Mouse (Mus musculus) intestine, embryonic 14.5 days (tissue): Measurements from ENCODE around the gene Reep1. TPM values are rescaled to one million over a fixed set of nuclear protein-coding genes. Genes with fewer than 3 reads are reported as not detected.
A peak's percentile ranks its signal among the peaks of the same experiment; 100 is the strongest.

ENCODE experiments used
- ATAC-seq: fragments of 200-750 bp; cut with Nextera tagmentation; replicated peaks from 2 replicates; pipeline ENCODE4 v1.8.0; 2017; ENCODE audit warnings: low read depth, moderate number of reproducible peaks, moderate TSS enrichment, moderate library complexity; ENCODE audit not compliant: low FRiP score, low TSS enrichment
- DNase-seq: peaks from one replicate; pipeline ENCODE4 v3.0.0-alpha.2; 2018; ENCODE audit warnings: low spot score
- H3K27ac ChIP-seq: fragments of 300-500 bp; sonication (generic); 2 replicates; pipeline ENCODE4 v1.5.1; 2014; ENCODE audit warnings: low read depth, mild to moderate bottlenecking, control low read depth
- H3K27me3 ChIP-seq: fragments of 300-500 bp; sonication (generic); replicated peaks from 2 replicates; pipeline ENCODE4 v1.6.1; 2014; ENCODE audit warnings: low read length, control low read depth; ENCODE audit not compliant: control insufficient read depth, insufficient read depth
- H3K36me3 ChIP-seq: fragments of 300-500 bp; sonication (generic); 2 replicates; pipeline ENCODE4 v1.6.1; 2014; ENCODE audit warnings: low read length, control low read depth; ENCODE audit not compliant: control insufficient read depth, insufficient read depth
- H3K4me1 ChIP-seq: fragments of 300-500 bp; sonication (generic); replicated peaks from 2 replicates; pipeline ENCODE4 v1.6.1; 2014; ENCODE audit warnings: low read length, control low read depth, mixed read lengths; ENCODE audit not compliant: control insufficient read depth, insufficient read depth
- H3K4me2 ChIP-seq: fragments of 300-500 bp; sonication (generic); 2 replicates; pipeline ENCODE4 v1.6.1; 2014; ENCODE audit warnings: low read length
- H3K4me3 ChIP-seq: fragments of 300-500 bp; sonication (generic); 2 replicates; pipeline ENCODE4 v1.5.1; 2014; ENCODE audit warnings: low read depth, low read length, control low read depth, mixed read lengths
- H3K9ac ChIP-seq: fragments of 300-500 bp; sonication (generic); 2 replicates; pipeline ENCODE4 v1.6.1; 2014; ENCODE audit warnings: mild to moderate bottlenecking, low read length
- H3K9me3 ChIP-seq: fragments of 300-500 bp; sonication (generic); 2 replicates; pipeline ENCODE4 v1.6.1; 2016; ENCODE audit warnings: low read length, control low read depth; ENCODE audit not compliant: control insufficient read depth
- WGBS: fragments of 180-500 bp; shearing (Covaris S2); extraction: QIAGEN DNeasy Blood & Tissue Kit; methylation state at CpG from one replicate; pipeline ENCODE4 v1.1.7; 2014; 5-methylcytosine and 5-hydroxymethylcytosine counted together
- polyA plus RNA-seq: library from polyadenylated mRNA; unstranded; fragments of >200 nt; fragmentation: Nextera tagmentation; extraction: Ambion mirVana; gene quantifications from 2 replicates; pipeline ENCODE4 v1.2.1, GENCODE M21; 2014

Reep1 gene
- polyA plus RNA-seq, 1 experiment from 2014 or later, result 20.8 TPM

DNA sequence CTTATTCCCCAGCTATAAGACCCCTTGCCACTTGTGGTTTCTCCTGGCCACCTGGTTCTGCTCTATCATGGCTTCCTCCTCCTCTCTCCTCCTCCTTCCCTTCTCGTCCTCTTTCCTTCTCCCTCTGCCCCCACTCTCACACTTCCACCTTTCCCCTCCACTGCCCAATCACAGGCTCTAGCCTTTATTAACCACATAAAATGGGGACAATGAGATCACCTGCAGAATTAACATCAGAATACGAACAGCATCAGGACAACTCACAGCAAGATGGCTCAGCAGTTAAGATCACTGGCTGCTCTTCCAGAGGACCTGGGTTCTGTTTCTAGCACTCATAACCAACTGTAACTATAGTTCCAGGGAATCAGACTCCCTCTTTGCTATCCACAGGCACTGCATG is 72.5 kb downstream of the Reep1 start:
- WGBS, result 82% methylated on average over 2 of the region's 2 CpGs
- H3K36me3 ChIP-seq, result no peaks in the 10 kb centered on the region
- no peak overlapping the region for H3K9ac ChIP-seq
- no peak overlapping the region for H3K4me2 ChIP-seq
- no peak for DNase-seq
- H3K4me3 ChIP-seq, result no peak overlapping the region
- ATAC-seq, result no peak
- H3K27ac ChIP-seq, result no peak overlapping the region
- no peaks in the 10 kb centered on the region for H3K4me1 ChIP-seq
- H3K27me3 ChIP-seq, result no peaks in the 10 kb centered on the region
- H3K9me3 ChIP-seq, result no peaks in the 10 kb centered on the region

DNA sequence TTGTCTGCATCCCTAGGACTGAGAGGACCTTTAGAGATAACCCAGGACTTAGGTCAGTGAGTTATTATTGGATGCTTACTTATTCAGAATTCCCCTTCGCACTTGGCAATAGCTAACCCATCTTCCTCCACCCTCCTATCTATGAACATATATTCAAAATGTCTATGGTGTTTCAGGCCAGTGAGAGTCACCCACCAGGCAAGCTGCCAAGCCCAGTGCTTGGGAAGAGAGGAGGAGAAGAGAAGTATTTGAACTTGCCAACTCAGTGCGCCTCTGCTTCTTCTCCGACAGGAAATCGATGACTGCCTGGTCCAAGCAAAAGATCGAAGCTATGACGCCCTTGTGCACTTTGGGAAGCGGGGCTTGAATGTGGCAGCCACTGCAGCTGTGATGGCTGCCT is 73.1 kb downstream of the Reep1 start:
- H3K4me2 ChIP-seq, result no peak overlapping the region
- no peaks in the 10 kb centered on the region for H3K4me1 ChIP-seq
- no peaks in the 10 kb centered on the region for H3K27me3 ChIP-seq
- no peak for ATAC-seq
- no peak for DNase-seq
- no peak overlapping the region for H3K4me3 ChIP-seq
- H3K9ac ChIP-seq, result no peak overlapping the region
- no peaks in the 10 kb centered on the region for H3K9me3 ChIP-seq
- H3K36me3 ChIP-seq, result no peaks in the 10 kb centered on the region
- 87% methylated on average over 7 of the region's 7 CpGs for WGBS
- no peak overlapping the region for H3K27ac ChIP-seq

DNA sequence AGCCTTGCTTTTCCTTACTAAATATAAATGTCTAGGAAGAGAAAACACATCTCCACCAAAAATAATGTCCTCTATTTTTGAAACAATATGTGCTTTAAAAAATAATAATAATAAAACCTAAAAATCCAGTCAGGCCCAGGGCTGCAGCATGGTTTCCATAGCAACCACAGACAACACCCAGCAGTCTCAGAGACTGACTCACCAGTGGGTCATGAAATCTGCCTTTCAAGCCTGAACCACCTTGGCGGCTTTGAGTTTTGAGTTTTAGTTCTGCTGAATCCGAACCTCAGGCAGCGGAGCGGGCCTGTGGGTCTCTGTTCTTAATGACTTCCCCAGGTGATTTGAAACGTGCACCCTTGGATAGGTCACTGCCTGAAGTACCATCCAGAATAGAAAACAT is 75.8 kb downstream of the Reep1 start:
- Histone ChIP-seq H3K4me2 (no peak overlapping the region), H3K4me3 (no peak overlapping the region), H3K9me3 (no peaks in the 10 kb centered on the region), H3K36me3 (no peaks in the 10 kb centered on the region), H3K27ac (no peak overlapping the region), H3K4me1 (no peaks in the 10 kb centered on the region), H3K27me3 (no peaks in the 10 kb centered on the region), H3K9ac (no peak overlapping the region)
- 86% methylated on average over 5 of the region's 5 CpGs for WGBS
- ATAC-seq, result no peak
- DNase-seq, result no peak

DNA sequence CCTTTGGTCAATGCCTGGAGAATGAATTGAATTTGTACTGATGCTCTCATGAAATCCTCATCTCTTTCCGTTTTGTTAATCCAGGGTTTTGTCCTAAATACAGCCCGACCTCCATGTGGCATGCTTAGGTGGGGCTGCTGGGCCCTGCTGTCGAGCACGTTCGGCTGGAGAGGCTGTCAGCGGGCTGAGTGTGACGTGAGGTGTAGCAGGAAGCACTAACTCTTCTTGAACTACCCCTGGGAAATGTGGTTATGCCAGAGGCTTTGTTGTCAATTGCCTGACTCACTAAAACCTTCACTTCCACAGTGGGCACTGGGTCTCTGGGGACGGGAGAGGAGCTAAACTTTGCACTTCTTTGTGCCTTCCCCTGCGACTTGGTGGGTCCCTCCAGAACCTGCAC is 81.0 kb downstream of the Reep1 start:
- H3K4me2 ChIP-seq, result no peak overlapping the region
- no peak overlapping the region for H3K9ac ChIP-seq
- DNase-seq (no peak), ATAC-seq (no peak)
- H3K4me3 ChIP-seq, result no peak overlapping the region
- no peak overlapping the region for H3K27ac ChIP-seq
- 66% methylated on average over 9 of the region's 9 CpGs for WGBS
- H3K4me1 ChIP-seq, result no peaks in the 10 kb centered on the region
- H3K9me3 ChIP-seq, result no peaks in the 10 kb centered on the region
- no peaks in the 10 kb centered on the region for H3K36me3 ChIP-seq
- H3K27me3 ChIP-seq, result no peaks in the 10 kb centered on the region

DNA sequence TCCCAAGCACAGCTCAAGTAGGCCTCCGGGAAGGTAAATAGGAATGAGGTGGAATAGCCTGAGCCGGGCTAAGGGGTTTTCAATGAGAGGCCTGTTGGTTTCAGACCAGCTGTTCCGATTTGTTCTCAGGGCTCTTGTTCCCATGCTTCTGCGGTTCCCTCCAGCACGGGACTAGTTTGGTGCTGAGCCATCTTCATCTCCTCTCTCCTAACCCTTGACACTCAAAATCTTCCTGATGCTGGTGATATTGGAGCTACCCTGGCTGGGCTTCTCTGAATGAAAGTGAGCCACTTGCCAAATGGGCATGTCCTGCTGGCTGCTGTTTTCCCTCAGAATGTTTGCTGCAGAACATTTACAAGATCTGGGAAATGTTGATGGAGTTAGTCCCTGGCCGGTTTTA is 84.4 kb downstream of the Reep1 start:
- H3K9me3 ChIP-seq, result no peaks in the 10 kb centered on the region
- DNase-seq, result no peak
- H3K9ac ChIP-seq, result no peak overlapping the region
- H3K4me2 ChIP-seq, result no peak overlapping the region
- H3K27me3 ChIP-seq, result no peaks in the 10 kb centered on the region
- no peak overlapping the region for H3K4me3 ChIP-seq
- H3K4me1 ChIP-seq, result no peaks in the 10 kb centered on the region
- no peaks in the 10 kb centered on the region for H3K36me3 ChIP-seq
- no peak overlapping the region for H3K27ac ChIP-seq
- 82% methylated on average over 6 of the region's 6 CpGs for WGBS
- no peak for ATAC-seq

DNA sequence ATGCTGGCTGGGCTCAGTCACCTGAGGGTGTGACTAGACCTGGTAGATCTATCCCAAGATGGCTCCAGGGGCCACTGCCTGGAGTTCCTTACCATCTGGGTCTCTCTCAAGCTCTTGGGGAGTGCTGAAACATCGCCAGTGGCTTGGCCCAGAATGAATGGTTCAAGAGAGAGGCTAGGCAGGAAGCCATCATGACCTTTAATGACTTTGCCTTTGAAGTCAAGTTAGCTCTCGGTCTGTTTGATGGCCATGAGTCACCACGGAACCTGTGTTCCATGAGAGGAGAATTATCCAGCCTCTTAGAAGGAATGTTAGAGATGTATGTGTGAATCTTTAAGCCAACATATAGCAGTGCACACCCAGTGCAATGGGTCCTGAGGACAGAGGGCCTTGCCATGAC is 92.0 kb downstream of the Reep1 start:
- Histone ChIP-seq H3K27me3 (no peaks in the 10 kb centered on the region), H3K27ac (no peak overlapping the region), H3K4me1 (no peaks in the 10 kb centered on the region), H3K4me2 (no peak overlapping the region), H3K9ac (no peak overlapping the region), H3K4me3 (no peak overlapping the region), H3K9me3 (no peaks in the 10 kb centered on the region), H3K36me3 (no peaks in the 10 kb centered on the region)
- ATAC-seq (no peak), DNase-seq (no peak)
- 77% methylated on average over 3 of the region's 3 CpGs for WGBS

DNA sequence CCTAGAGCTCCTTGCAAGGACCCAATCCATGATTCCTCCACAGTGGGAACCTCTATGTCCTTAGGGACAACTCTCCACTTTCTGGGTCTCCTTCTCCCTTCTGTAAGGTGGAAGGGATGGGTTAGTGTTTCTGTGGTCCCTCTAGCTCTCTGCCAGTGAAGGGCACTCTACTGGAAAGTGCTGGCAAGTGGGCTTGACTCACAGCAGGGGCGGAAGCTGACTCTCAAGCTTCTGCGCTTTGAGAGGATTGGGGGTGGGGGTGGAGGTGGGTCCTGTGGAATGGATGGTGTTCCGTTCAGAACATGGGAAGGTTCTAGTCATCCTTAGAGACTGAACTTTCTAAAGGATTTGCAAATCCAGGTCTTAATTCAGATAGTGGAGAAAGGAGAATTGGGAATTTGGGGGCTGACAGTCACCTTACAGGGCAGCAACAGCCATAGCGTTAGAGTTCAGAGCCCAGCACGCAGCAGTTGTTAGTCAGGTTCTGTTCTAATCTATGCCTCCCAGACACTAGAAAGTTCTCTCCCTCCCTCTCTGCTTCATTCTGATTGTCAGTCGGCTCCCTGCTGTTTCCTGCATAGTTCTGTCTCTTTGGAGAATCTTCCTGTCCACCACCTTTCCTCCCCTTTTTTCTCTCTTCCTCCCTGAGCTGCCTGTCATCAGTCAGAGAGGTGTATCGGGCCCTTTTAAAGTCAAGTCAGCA is 93.8 kb downstream of the Reep1 start:
- H3K9me3 ChIP-seq, result no peaks in the 10 kb centered on the region
- no peak overlapping the region for H3K9ac ChIP-seq
- 63% methylated on average over 7 of the region's 7 CpGs for WGBS
- no peaks in the 10 kb centered on the region for H3K4me1 ChIP-seq
- no peak overlapping the region for H3K4me3 ChIP-seq
- DNase-seq, result no peak
- no peak overlapping the region for H3K27ac ChIP-seq
- no peak overlapping the region for H3K4me2 ChIP-seq
- no peaks in the 10 kb centered on the region for H3K27me3 ChIP-seq
- ATAC-seq, result no peak
- no peaks in the 10 kb centered on the region for H3K36me3 ChIP-seq

DNA sequence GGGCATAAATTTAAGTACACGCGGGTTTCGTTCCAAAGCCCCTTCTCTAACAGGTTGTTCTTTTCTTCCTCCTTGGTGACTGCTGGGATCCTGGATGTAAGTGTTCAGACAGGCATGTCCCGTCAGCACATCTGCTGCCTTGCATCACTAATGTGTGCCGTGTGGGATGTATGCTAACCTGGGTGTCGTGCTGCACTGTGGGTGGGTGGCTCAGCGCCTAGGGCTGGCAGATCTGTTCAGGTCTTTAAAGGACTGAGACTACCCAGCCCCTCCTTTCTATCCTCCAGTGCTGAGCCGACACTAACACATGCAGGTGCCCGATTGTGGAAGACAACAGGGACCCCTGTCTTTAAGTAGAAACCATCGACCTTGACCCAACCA is 94.3 kb downstream of the Reep1 start:
- H3K4me1 ChIP-seq, result no peaks in the 10 kb centered on the region
- no peak overlapping the region for H3K9ac ChIP-seq
- DNase-seq, result no peak
- H3K27me3 ChIP-seq, result no peaks in the 10 kb centered on the region
- H3K9me3 ChIP-seq, result no peaks in the 10 kb centered on the region
- H3K27ac ChIP-seq, result no peak overlapping the region
- H3K4me2 ChIP-seq, result no peak overlapping the region
- 69% methylated on average over 10 of the region's 10 CpGs for WGBS
- H3K36me3 ChIP-seq, result no peaks in the 10 kb centered on the region
- no peak for ATAC-seq
- no peak overlapping the region for H3K4me3 ChIP-seq

DNA sequence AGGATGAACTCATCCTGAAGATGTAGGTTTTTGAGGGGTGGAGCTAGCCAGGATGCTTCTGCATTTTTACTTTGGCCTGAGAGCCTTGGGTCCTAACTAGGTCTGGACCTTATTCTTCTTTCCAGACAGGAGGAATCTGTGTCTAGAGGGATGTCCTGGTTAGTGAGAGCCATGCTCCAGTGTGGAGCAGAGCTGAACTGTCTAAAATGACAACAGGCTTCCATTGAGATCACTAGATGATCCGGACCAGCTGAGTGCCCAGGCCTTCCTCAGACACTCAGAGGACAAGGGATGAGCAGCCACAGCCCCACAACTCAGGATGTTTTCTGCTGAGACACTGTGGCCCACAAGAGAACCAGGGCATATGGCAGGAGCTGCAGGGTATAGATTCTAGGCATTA is 96.2 kb downstream of the Reep1 start:
- H3K27ac ChIP-seq, result no peak overlapping the region
- H3K4me2 ChIP-seq, result no peak overlapping the region
- H3K27me3 ChIP-seq, result no peaks in the 10 kb centered on the region
- no peak overlapping the region for H3K4me3 ChIP-seq
- H3K4me1 ChIP-seq, result no peaks in the 10 kb centered on the region
- ATAC-seq, result peak; percentile 44; the same call in 1 of the 2 replicates
- no peaks in the 10 kb centered on the region for H3K36me3 ChIP-seq
- no peak for DNase-seq
- 89% methylated on average over 1 of the region's 1 CpGs for WGBS
- no peak overlapping the region for H3K9ac ChIP-seq
- no peaks in the 10 kb centered on the region for H3K9me3 ChIP-seq
